Mouse (Mus musculus) heart, adult 2 months (tissue): ENCODE data around the gene Lgals3. TPM values are rescaled to one million over a fixed set of nuclear protein-coding genes. Genes with fewer than 3 reads are reported as not detected.

Source experiments
- DNase-seq, 2 experiments: peaks; one replicate each; pipeline ENCODE4 v3.0.0; 2021
- H3K27ac ChIP-seq: fragments of 200-600 bp; 2 replicates; pipeline ENCODE4 v1.8.1; 2022
- H3K27me3 ChIP-seq: fragments of 200-500 bp; 2 replicates; pipeline ENCODE4 v1.6.1; 2012; ENCODE audit warnings: mild to moderate bottlenecking, low read length, inconsistent platforms, mixed read lengths; ENCODE audit not compliant: control insufficient read depth, insufficient read depth
- H3K36me3 ChIP-seq: fragments of 200-500 bp; 2 replicates; pipeline ENCODE4 v1.6.1; 2012; ENCODE audit warnings: low read length, inconsistent platforms; ENCODE audit not compliant: control insufficient read depth, insufficient read depth
- H3K4me1 ChIP-seq: fragments of 200-500 bp; 2 replicates; pipeline ENCODE4 v1.6.1; 2011; ENCODE audit warnings: low read length; ENCODE audit not compliant: control insufficient read depth, insufficient read depth
- H3K4me3 ChIP-seq: fragments of 200-600 bp; 2 replicates; pipeline ENCODE4 v1.8.1; 2022
- H3K79me2 ChIP-seq: fragments of 200-500 bp; replicated peaks from 2 replicates; pipeline ENCODE4 v1.6.1; 2012; ENCODE audit warnings: mild to moderate bottlenecking, inconsistent platforms, low read length, moderate library complexity, mixed read lengths; ENCODE audit not compliant: control insufficient read depth, insufficient read depth
- H3K9ac ChIP-seq: fragments of 200-500 bp; 2 replicates; pipeline ENCODE4 v1.6.1; 2012; ENCODE audit warnings: low read depth, mild to moderate bottlenecking, control low read depth, inconsistent platforms, low read length, mixed read lengths
- CTCF ChIP-seq: fragments of 200-600 bp; IDR thresholded peaks from 2 replicates; pipeline ENCODE4 v1.8.1; 2022; ENCODE audit warnings: antibody characterized with exemption, mild to moderate bottlenecking, moderate library complexity
- EP300 ChIP-seq: fragments of 200-500 bp; IDR thresholded peaks from 2 replicates; pipeline ENCODE4 v1.6.1; 2011; ENCODE audit warnings: low read depth, low read length, control low read depth; ENCODE audit not compliant: insufficient read depth
- POLR2A ChIP-seq: fragments of 200-500 bp; IDR thresholded peaks from 2 replicates; pipeline ENCODE4 v1.6.1; 2011; ENCODE audit warnings: mild to moderate bottlenecking, low read depth, low read length, control low read depth; ENCODE audit not compliant: insufficient read depth
- WGBS: fragments of 180-500 bp; shearing (Covaris S2); methylation state at CpG from one replicate; pipeline ENCODE4 v1.1.7; 2018; 5-methylcytosine and 5-hydroxymethylcytosine counted together
- intact Hi-C: fragments of 180-260 bp; cut with DNase I; formaldehyde crosslinking; loops from one replicate; pipeline ENCODE4 v1.15.1; 2025
- polyA plus RNA-seq: library from polyadenylated mRNA; depleted of rRNA; stranded (reverse); fragments of >200 nt; gene quantifications from 2 replicates; pipeline ENCODE4 v1.2.3, GENCODE M21; 2012
- total RNA-seq, 2 experiments: library from RNA; stranded (reverse); gene quantifications; 2 replicates each; pipeline ENCODE4 v1.2.3; 2021

Lgals3 gene
- total and polyA plus RNA-seq, 3 experiments = 3.2 to 19.0 (median 5.8) TPM

- H3K9ac ChIP-seq = no peak overlapping the region
- intact Hi-C loops = no loop called here
- H3K79me2 ChIP-seq = no peaks in the 10 kb centered on the region
- peaks cover 5% of the 10 kb centered on the region; the same call in 1 of the 2 replicates for H3K27me3 ChIP-seq
- DNase-seq = peak; percentile 43 to 59
- H3K36me3 ChIP-seq = no peaks in the 10 kb centered on the region
- H3K27ac ChIP-seq = no peak overlapping the region
- TF ChIP-seq EP300 (no peak), POLR2A (peak; percentile 17; the same call in 1 of the 2 replicates)
- 14% methylated on average over 49 of the region's 49 CpGs for WGBS
- peak overlapping the region; percentile 27; the same call in 1 of the 2 replicates for H3K4me3 ChIP-seq
- H3K4me1 ChIP-seq = no peaks in the 10 kb centered on the region
Observed at GRCm38 (mm10) chr14:47373728-47374678, 6.5 kb downstream of the Lgals3 start.

GRCm38 (mm10) chr14:47376526-47376925, 9.0 kb downstream of the Lgals3 start:
- H3K36me3 ChIP-seq = no peaks in the 10 kb centered on the region
- H3K9ac ChIP-seq = no peak overlapping the region
- intact Hi-C loops = no loop called here
- no peak for DNase-seq
- no peak overlapping the region for H3K4me3 ChIP-seq
- WGBS = 52% methylated on average over 2 of the region's 2 CpGs
- H3K27ac ChIP-seq = no peak overlapping the region
- TF ChIP-seq EP300 (no peak), POLR2A (no peak), CTCF (no peak)
- H3K27me3 ChIP-seq = peaks cover 5% of the 10 kb centered on the region; the same call in 1 of the 2 replicates
- H3K79me2 ChIP-seq = no peaks in the 10 kb centered on the region
- H3K4me1 ChIP-seq = no peaks in the 10 kb centered on the region

- H3K4me1 ChIP-seq = no peaks in the 10 kb centered on the region
- TF ChIP-seq CTCF (no peak), EP300 (no peak), POLR2A (no peak)
- intact Hi-C loops = no loop called here
- H3K79me2 ChIP-seq = no peaks in the 10 kb centered on the region
- no peak for DNase-seq
- H3K9ac ChIP-seq = no peak overlapping the region
- no peak overlapping the region for H3K27ac ChIP-seq
- WGBS = 79% methylated on average over 7 of the region's 7 CpGs
- no peak overlapping the region for H3K4me3 ChIP-seq
- no peaks in the 10 kb centered on the region for H3K36me3 ChIP-seq
- H3K27me3 ChIP-seq = peaks cover 5% of the 10 kb centered on the region; the same call in 1 of the 2 replicates
Observed at GRCm38 (mm10) chr14:47378336-47378735, 10.8 kb downstream of the Lgals3 start.

- Histone ChIP-seq H3K36me3 (no peaks in the 10 kb centered on the region), H3K27me3 (no peaks in the 10 kb centered on the region), H3K27ac (no peak overlapping the region), H3K79me2 (no peaks in the 10 kb centered on the region), H3K4me3 (no peak overlapping the region), H3K9ac (no peak overlapping the region), H3K4me1 (no peaks in the 10 kb centered on the region)
- intact Hi-C loops = no loop called here
- TF ChIP-seq EP300 = no peak
- 74% methylated on average over 7 of the region's 7 CpGs for WGBS
- DNase-seq = no peak
Observed at GRCm38 (mm10) chr14:47383911-47384310, 16.4 kb downstream of the Lgals3 start.

- Histone ChIP-seq H3K4me3 (no peak overlapping the region), H3K27me3 (no peaks in the 10 kb centered on the region), H3K27ac (no peak overlapping the region), H3K4me1 (no peaks in the 10 kb centered on the region), H3K36me3 (no peaks in the 10 kb centered on the region), H3K9ac (no peak overlapping the region), H3K79me2 (no peaks in the 10 kb centered on the region)
- no peak for TF ChIP-seq POLR2A
- TF ChIP-seq CTCF = no peak
- TF ChIP-seq EP300 = no peak
- no peak for DNase-seq
- 90% methylated on average over 10 of the region's 10 CpGs for WGBS
- intact Hi-C loops = no loop called here
Observed at GRCm38 (mm10) chr14:47384653-47385052, 17.1 kb downstream of the Lgals3 start.

GRCm38 (mm10) chr14:47386125-47386524, 18.6 kb downstream of the Lgals3 start:
- no peak overlapping the region for H3K9ac ChIP-seq
- H3K79me2 ChIP-seq = no peaks in the 10 kb centered on the region
- TF ChIP-seq CTCF = no peak
- no peak for TF ChIP-seq EP300
- TF ChIP-seq POLR2A = no peak
- intact Hi-C loops = no loop called here
- 42% methylated on average over 11 of the region's 11 CpGs for WGBS
- H3K4me3 ChIP-seq = no peak overlapping the region
- DNase-seq = no peak
- H3K27me3 ChIP-seq = no peaks in the 10 kb centered on the region
- no peaks in the 10 kb centered on the region for H3K36me3 ChIP-seq
- no peak overlapping the region for H3K27ac ChIP-seq
- no peaks in the 10 kb centered on the region for H3K4me1 ChIP-seq
